Mouse (Mus musculus): Measurements from ENCODE around the gene Vangl2.

Vangl2 gene

DNA sequence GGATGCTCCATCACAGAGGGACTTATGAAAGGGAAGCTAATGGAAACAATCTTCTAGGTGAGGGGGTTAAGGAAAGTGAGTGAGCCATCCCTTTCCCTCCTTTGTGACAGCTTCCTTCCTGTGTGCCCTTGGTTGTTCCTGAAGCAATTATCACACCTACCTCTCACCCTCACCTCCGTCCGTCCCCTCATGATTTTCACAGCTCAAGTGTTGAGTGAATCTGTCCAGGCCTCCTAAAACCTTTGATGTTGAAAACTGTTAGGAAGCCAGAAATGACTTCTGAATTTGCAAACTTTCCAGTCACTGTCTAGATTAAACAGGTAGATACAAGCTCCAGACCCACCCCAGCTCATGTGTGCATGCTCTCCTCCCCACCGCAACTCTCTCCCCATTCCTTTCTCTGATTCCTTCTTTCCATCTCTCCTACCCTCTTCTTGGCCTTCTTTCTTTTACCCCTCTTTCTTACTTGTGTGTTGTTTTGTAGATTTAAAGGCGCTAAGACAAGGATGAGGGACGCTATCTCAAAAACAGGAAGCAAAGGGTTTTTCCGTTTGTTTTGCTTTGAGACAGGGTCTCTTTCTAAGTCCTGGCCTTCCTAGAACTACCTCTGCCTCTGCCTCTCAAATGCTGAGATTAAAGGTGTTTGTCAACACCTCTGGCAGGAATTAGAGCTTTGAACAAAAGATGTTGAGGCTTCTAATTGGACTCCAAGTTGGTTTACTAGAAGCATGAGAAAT is 62.0 kb downstream of the Vangl2 start:
- no peak for DNase-seq (ENCODE audit: low read depth, low spot score)

DNA sequence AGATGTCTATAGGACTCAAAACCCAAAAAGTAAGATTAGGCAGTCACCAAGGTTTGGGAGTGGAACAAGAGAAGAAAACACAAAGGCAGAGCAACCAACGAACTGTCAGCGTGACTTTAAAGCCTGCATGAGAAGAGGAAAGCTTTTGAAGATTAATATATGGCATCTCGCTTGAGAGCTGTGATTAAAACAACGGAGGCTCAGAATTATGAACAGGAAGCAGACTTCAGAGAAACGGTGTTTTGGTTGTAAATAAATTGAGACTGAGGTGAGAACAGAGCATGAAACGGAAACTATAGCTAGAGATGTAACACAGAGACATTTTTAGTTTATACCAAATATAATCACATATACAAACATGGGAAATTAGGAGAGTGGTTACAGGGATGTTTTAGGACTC is 64.6 kb downstream of the Vangl2 start:
- no peak for DNase-seq (ENCODE audit: low read depth, low spot score)

DNA sequence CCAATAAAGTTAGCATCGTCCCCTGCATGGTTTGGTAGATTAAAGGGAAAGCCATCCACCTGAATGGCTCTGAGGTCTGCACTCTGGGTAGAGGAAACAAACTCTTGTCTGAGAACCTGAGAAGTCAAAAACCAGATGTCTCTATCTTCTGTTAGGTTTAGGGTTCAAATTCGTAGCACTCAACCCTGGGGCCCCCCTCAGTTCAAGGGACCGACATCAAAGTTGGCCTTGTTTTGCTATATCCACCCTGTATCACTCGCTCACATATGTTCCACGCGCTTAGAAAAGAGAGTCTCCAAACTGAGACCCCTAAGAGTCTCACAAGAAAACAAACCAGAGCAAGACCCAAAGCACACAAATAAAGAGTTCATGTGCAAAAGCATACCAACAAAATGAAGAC is 66.5 kb downstream of the Vangl2 start:
- DNase-seq (ENCODE audit: low read depth, low spot score): no peak

DNA sequence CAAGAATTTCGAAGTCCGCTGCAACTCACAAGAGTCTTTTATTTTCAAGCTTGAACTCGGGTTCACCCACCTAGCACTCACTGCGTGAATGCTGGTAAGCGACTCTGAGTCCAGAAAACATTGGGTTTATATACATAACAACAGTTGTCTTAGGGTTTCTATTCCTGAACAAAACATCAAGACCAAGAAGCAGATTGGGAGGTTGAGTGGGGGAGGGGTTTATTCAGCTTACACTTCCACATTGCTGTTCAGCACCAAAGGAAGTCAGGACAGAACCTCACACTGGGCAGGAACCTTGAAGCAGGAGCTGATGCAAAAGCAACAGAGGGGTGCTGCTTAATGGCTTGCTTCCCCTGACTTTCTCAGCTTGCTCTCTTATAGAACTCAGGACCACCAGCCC is 67.5 kb downstream of the Vangl2 start:
- DNase-seq (ENCODE audit: low read depth, low spot score): no peak

DNA sequence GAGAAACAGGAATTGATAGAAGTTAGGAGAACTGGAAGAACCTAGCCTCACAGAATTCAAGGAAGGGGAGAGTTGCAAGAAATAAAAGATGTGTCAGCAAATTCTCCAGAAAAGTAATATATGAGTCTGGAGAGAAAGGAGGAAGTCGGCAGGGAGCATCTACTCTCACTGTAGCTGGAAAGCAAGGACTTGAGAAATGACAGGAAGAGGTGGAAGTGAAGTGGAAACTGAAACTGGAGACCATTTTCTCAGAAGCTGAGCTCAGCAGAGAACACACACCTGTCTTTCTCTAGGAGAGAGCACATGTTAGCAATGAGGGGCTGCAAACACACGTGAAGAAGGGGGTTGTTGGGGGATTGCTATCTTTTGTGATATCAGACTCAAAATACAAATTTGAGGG is 70.8 kb downstream of the Vangl2 start:
- no peak for DNase-seq (ENCODE audit: low read depth, low spot score)

DNA sequence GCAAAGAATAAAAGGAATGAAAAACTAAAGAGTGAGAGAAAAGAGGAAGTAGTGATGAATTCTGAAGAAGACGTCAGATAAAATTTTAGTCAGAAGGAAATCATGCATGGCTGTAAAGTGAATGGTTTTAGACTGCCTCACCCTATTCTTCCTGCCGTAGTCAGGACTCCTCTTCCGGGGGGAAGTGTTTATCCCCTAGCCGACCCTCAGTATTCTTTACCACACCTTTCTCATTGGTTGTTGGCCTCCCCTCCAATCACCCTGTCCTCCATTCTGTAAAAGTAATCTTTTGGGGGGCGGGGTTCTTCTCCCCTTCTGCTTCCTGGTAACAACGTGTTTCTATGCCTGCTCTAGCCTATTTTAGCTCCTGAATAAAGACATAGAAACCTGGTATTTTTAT is 73.2 kb downstream of the Vangl2 start:
- no peak for DNase-seq (ENCODE audit: low read depth, low spot score)
